34 mouse cellular contexts compared by ENCODE assay signal in the genomic region with DNA sequence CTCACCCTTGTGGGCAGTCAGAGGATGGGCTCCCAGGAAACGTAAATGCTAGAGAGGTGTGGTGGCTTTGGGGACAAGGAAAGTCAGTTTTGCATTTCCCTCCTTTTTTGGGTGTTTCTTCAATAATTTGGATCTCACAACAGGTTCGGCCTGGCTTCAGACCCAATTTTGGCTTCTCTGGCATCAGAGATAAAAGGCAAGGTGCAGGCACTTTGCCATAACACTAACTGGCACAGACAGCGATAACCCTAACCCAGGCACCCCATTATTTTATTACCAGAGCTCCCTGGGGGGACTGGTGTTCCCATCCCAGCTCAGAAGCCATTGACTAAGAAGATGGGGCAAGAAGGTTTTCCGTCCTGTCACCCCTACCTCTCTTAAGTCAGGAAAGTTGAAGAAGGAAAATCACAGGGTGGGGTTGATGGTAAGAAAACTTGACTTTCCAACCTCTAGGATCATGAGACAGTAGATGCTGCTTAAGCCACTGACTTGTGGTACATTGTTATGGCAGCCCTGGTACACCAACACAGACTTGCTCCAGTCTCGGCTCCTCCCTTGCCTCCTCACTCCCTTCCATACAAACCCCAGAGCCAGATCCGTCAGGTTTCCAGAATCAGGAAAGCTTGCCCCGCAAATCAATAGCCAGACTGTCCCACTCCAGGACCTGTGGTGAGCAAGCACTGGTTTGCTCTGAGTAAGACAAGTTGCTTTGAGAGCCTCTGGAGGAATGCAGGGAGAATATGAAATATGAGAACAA. TPM values are rescaled to one million over a fixed set of nuclear protein-coding genes. Genes with fewer than 3 reads are reported as not detected.
DNase-seq lines count a peak whose midpoint lies in the region; ATAC-seq and TF ChIP-seq lines count a peak whose summit lies in the region.
"Had no signal": no experiment of that assay in that cellular context is flagged by ENCODE, and none has a peak within 500 bp of the region (broad histone marks: within the 10 kb centered on the region; RNA-seq: fewer than 3 reads in every experiment).

No protein-coding gene starts in this region.

- H3K36me3 ChIP-seq in liver, postnatal 0 days (replicated peaks; ENCODE audit: insufficient read depth, low read length), result peaks cover 4% of the 10 kb centered on the region; the same call in 1 of the 2 replicates
- H3K36me3 ChIP-seq in liver, embryonic 11.5 days (ENCODE audit: control insufficient read depth, insufficient read depth, low read length), result no peaks in the 10 kb centered on the region
- H3K36me3 ChIP-seq in kidney, embryonic 15.5 days, result no peaks in the 10 kb centered on the region
- no peaks in the 10 kb centered on the region for H3K36me3 ChIP-seq in heart, embryonic 11.5 days (ENCODE audit: control insufficient read depth, insufficient read depth, low read length)
- H3K36me3 ChIP-seq: heart, embryonic 13.5 days; hindbrain, embryonic 10.5 days; hindbrain, embryonic 15.5 days; limb, embryonic 13.5 days; liver, embryonic 13.5 days; midbrain, embryonic 13.5 days; neural tube, embryonic 15.5 days had no signal

- ATAC-seq in liver, postnatal 0 days, result no peak
- ATAC-seq in liver, embryonic 11.5 days (replicated peaks; ENCODE audit: low FRiP score), result no peak
- ATAC-seq in megakaryocyte progenitor cell, adult 5-6 weeks (replicated peaks; ENCODE audit: poor library complexity), result peak; percentile 24; the same call in 1 of the 2 replicates
- ATAC-seq in kidney, embryonic 15.5 days (replicated peaks; ENCODE audit: low FRiP score), result no peak
- ATAC-seq in heart, embryonic 11.5 days (replicated peaks; ENCODE audit: insufficient number of reproducible peaks, low FRiP score, low TSS enrichment), result no peak
- ATAC-seq: forebrain, embryonic 13.5 days; inflammation-experienced regulatory T-cells, adult 6 months; midbrain, embryonic 13.5 days; Patski had no signal

- no peak overlapping the region for H3K4me3 ChIP-seq in liver, postnatal 0 days (ENCODE audit: low read depth, low read length)
- H3K4me3 ChIP-seq in liver, embryonic 11.5 days (ENCODE audit: low read depth, low read length), result no peak overlapping the region
- no peak overlapping the region for H3K4me3 ChIP-seq in kidney, embryonic 15.5 days (replicated peaks)
- no peak overlapping the region for H3K4me3 ChIP-seq in heart, embryonic 11.5 days (ENCODE audit: low read depth, low read length)
- H3K4me3 ChIP-seq: forebrain, embryonic 13.5 days; heart, embryonic 13.5 days; hindbrain, embryonic 10.5 days; hindbrain, embryonic 15.5 days; left cerebral cortex, adult 2 months; limb, embryonic 13.5 days; liver, embryonic 13.5 days; megakaryocyte, embryonic 14.5 days; midbrain, embryonic 13.5 days; neural tube, embryonic 15.5 days had no signal

- no peak overlapping the region for H3K9ac ChIP-seq in liver, postnatal 0 days (replicated peaks)
- no peak overlapping the region for H3K9ac ChIP-seq in liver, embryonic 11.5 days (ENCODE audit: low read depth, low read length)
- H3K9ac ChIP-seq in kidney, embryonic 15.5 days, result no peak overlapping the region
- H3K9ac ChIP-seq in heart, embryonic 11.5 days (ENCODE audit: low read depth, low read length), result no peak overlapping the region
- H3K9ac ChIP-seq: forebrain, embryonic 13.5 days; heart, embryonic 13.5 days; hindbrain, embryonic 15.5 days; limb, embryonic 13.5 days; lung, embryonic 14.5 days; midbrain, embryonic 13.5 days; neural tube, embryonic 15.5 days had no signal

- H3K9me3 ChIP-seq in liver, postnatal 0 days (ENCODE audit: low read length), result no peaks in the 10 kb centered on the region
- no peaks in the 10 kb centered on the region for H3K9me3 ChIP-seq in liver, embryonic 11.5 days (ENCODE audit: control insufficient read depth, low read length)
- no peaks in the 10 kb centered on the region for H3K9me3 ChIP-seq in kidney, embryonic 15.5 days (replicated peaks)
- no peaks in the 10 kb centered on the region for H3K9me3 ChIP-seq in heart, embryonic 11.5 days (replicated peaks; ENCODE audit: control insufficient read depth, low read length)
- H3K9me3 ChIP-seq: forebrain, embryonic 13.5 days; heart, embryonic 13.5 days; hindbrain, embryonic 10.5 days; hindbrain, embryonic 15.5 days; limb, embryonic 13.5 days; liver, embryonic 13.5 days; megakaryocyte, embryonic 14.5 days; midbrain, embryonic 13.5 days; neural tube, embryonic 15.5 days had no signal

- 0 out of 2 replicates have a peak overlapping the region, but pooled peaks have one; percentile 51 for H3K4me2 ChIP-seq in liver, postnatal 0 days (ENCODE audit: low read depth, low read length)
- no peak overlapping the region for H3K4me2 ChIP-seq in liver, embryonic 11.5 days
- no peak overlapping the region for H3K4me2 ChIP-seq in kidney, embryonic 15.5 days
- H3K4me2 ChIP-seq in heart, embryonic 11.5 days, result no peak overlapping the region
- H3K4me2 ChIP-seq: forebrain, embryonic 13.5 days; heart, embryonic 13.5 days; hindbrain, embryonic 15.5 days; limb, embryonic 13.5 days; liver, embryonic 13.5 days; lung, embryonic 14.5 days; midbrain, embryonic 13.5 days; neural tube, embryonic 15.5 days had no signal

- WGBS in liver, postnatal 0 days (ENCODE audit: insufficient replicate concordance), result 74% methylated on average over 7 of the region's 7 CpGs
- 64% methylated on average over 7 of the region's 7 CpGs for WGBS in liver, embryonic 11.5 days
- WGBS in kidney, embryonic 15.5 days, result 78% methylated on average over 7 of the region's 7 CpGs
- WGBS in heart, embryonic 11.5 days (ENCODE audit: insufficient replicate concordance), result 72% methylated on average over 7 of the region's 7 CpGs

- peak; percentile 82 for TF ChIP-seq EP300 in liver, postnatal 0 days (IDR thresholded peaks at IDR 0.05; ENCODE audit: low read depth)

- TF ChIP-seq CTCF in liver, postnatal 0 days (IDR thresholded peaks at IDR 0.05; ENCODE audit: low read depth), result no peak

- DNase-seq in liver, postnatal 0 days, result no peak
- no peak for DNase-seq in liver, embryonic 11.5 days (ENCODE audit: low spot score)
- peak; percentile 30 for DNase-seq in NIH3T3 (ENCODE audit: low read depth)
- peak; percentile 67 to 69 for DNase-seq in spleen, postnatal 4 days (ENCODE audit: low spot score in 2 of 2)
- DNase-seq: adrenal gland, postnatal 14 days; B cell, adult 2 months; cerebellum, adult 2 months; cerebellum, postnatal 14 days; gastrocnemius, postnatal 14 days; heart, postnatal 10 days; kidney, adult 11 months; kidney, postnatal 25 days; liver, embryonic 13.5 days; lung, embryonic 14.5 days; retina, postnatal 1 day; right cerebral cortex, postnatal 14 days; thymus, adult 2 months; thymus, postnatal 36 days had no signal

- H3K27ac ChIP-seq in liver, postnatal 0 days (ENCODE audit: low read depth), result peak overlapping the region; percentile 13; the same call in 1 of the 2 replicates
- H3K27ac ChIP-seq in liver, embryonic 11.5 days (ENCODE audit: low read depth, low read length), result no peak overlapping the region
- H3K27ac ChIP-seq in kidney, embryonic 15.5 days, result no peak overlapping the region
- no peak overlapping the region for H3K27ac ChIP-seq in heart, embryonic 11.5 days (ENCODE audit: low read depth, low read length)
- H3K27ac ChIP-seq: forebrain, embryonic 13.5 days; heart, embryonic 13.5 days; hindbrain, embryonic 10.5 days; hindbrain, embryonic 15.5 days; left cerebral cortex, adult 2 months; limb, embryonic 13.5 days; liver, embryonic 13.5 days; midbrain, embryonic 13.5 days; neural tube, embryonic 15.5 days had no signal

- H3K27me3 ChIP-seq in liver, postnatal 0 days (ENCODE audit: insufficient read depth, low read length), result no peaks in the 10 kb centered on the region
- H3K27me3 ChIP-seq in liver, embryonic 11.5 days (replicated peaks; ENCODE audit: control insufficient read depth, insufficient read depth, low read length), result no peaks in the 10 kb centered on the region
- no peaks in the 10 kb centered on the region for H3K27me3 ChIP-seq in kidney, embryonic 15.5 days
- no peaks in the 10 kb centered on the region for H3K27me3 ChIP-seq in heart, embryonic 11.5 days (ENCODE audit: control insufficient read depth, insufficient read depth, low read length)
- H3K27me3 ChIP-seq: forebrain, embryonic 13.5 days; hindbrain, embryonic 15.5 days; limb, embryonic 13.5 days; liver, embryonic 13.5 days; midbrain, embryonic 13.5 days; neural tube, embryonic 15.5 days had no signal

- H3K4me1 ChIP-seq in liver, postnatal 0 days (ENCODE audit: insufficient read depth), result peaks cover 20% of the 10 kb centered on the region
- no peaks in the 10 kb centered on the region for H3K4me1 ChIP-seq in liver, embryonic 11.5 days (replicated peaks; ENCODE audit: control insufficient read depth, insufficient read depth, low read length)
- H3K4me1 ChIP-seq in kidney, embryonic 15.5 days, result peaks cover 8% of the 10 kb centered on the region
- peaks cover 3% of the 10 kb centered on the region; the same call in 1 of the 2 replicates for H3K4me1 ChIP-seq in heart, embryonic 11.5 days (ENCODE audit: control insufficient read depth, insufficient read depth, low read length)

RNA-seq across cellular contexts. Expression of a gene that starts 22.8 kb away (rescaled TPM):
- polyA plus RNA-seq in liver, postnatal 0 days (2015; fragmentation: Nextera tagmentation; extraction: Ambion mirVana), result 69.2 and 76.3 TPM in 2 replicates
- polyA plus RNA-seq in liver, embryonic 11.5 days (2014; fragmentation: Nextera tagmentation; extraction: Ambion mirVana), result 9.3 and 10.6 TPM in 2 replicates
- 54.1 and 66.8 TPM in 2 replicates for total RNA-seq in megakaryocyte progenitor cell, adult 5-6 weeks (2015)
- 18.9 and 25.6 TPM in 2 replicates for total RNA-seq in megakaryocyte progenitor cell, adult 5-6 weeks (2017)
- 7.1 and 9.8 TPM in 2 replicates for polyA plus RNA-seq in kidney, embryonic 15.5 days (2015; fragmentation: Nextera tagmentation; extraction: Ambion mirVana)
- 0.94 and 0.97 TPM in 2 replicates for polyA plus RNA-seq in heart, embryonic 11.5 days (2014; fragmentation: Nextera tagmentation; extraction: Ambion mirVana)
- total RNA-seq: layer of hippocampus, postnatal 14 days had no signal
- polyA plus RNA-seq: cortical plate, adult 2 months; forebrain, embryonic 13.5 days; hindbrain, embryonic 10.5 days; hindbrain, embryonic 15.5 days; midbrain, embryonic 13.5 days; neural tube, embryonic 15.5 days; Patski had no signal

RNA-seq across cellular contexts. Expression of a gene that starts 27.6 kb away (rescaled TPM):
- polyA plus RNA-seq in liver, postnatal 0 days (2015; fragmentation: Nextera tagmentation; extraction: Ambion mirVana), result 2.3 and 2.4 TPM in 2 replicates
- polyA plus RNA-seq in liver, embryonic 11.5 days (2014; fragmentation: Nextera tagmentation; extraction: Ambion mirVana), result 0.53 and 1.1 TPM in 2 replicates
- 5.8 and 7.7 TPM in 2 replicates for total RNA-seq in megakaryocyte progenitor cell, adult 5-6 weeks (2015)
- 31.1 and 43.2 TPM in 2 replicates for total RNA-seq in megakaryocyte progenitor cell, adult 5-6 weeks (2017)
- 2.4 and 2.6 TPM in 2 replicates for polyA plus RNA-seq in kidney, embryonic 15.5 days (2015; fragmentation: Nextera tagmentation; extraction: Ambion mirVana)
- polyA plus RNA-seq in heart, embryonic 11.5 days (2014; fragmentation: Nextera tagmentation; extraction: Ambion mirVana), result 1.1 and 1.4 TPM in 2 replicates

Comparison
In these comparisons a context has a peak if more than half of its experiments do, and no peak if none do; other contexts are left out.
1. DNase-seq: peak in NIH3T3 (single experiment) and spleen, postnatal 4 days (2 of 2); none in liver, postnatal 0 days (single experiment) and liver, embryonic 11.5 days (single experiment).